Mouse (Mus musculus) mature B cell (primary cell): ENCODE data around the gene Iqsec3.

ENCODE experiments used
- in situ Hi-C: fragments of 300-500 bp; cut with MboI; formaldehyde crosslinking; loops from 2 replicates; pipeline ENCODE4 v1.14.3; 2019

Iqsec3 gene

DNA sequence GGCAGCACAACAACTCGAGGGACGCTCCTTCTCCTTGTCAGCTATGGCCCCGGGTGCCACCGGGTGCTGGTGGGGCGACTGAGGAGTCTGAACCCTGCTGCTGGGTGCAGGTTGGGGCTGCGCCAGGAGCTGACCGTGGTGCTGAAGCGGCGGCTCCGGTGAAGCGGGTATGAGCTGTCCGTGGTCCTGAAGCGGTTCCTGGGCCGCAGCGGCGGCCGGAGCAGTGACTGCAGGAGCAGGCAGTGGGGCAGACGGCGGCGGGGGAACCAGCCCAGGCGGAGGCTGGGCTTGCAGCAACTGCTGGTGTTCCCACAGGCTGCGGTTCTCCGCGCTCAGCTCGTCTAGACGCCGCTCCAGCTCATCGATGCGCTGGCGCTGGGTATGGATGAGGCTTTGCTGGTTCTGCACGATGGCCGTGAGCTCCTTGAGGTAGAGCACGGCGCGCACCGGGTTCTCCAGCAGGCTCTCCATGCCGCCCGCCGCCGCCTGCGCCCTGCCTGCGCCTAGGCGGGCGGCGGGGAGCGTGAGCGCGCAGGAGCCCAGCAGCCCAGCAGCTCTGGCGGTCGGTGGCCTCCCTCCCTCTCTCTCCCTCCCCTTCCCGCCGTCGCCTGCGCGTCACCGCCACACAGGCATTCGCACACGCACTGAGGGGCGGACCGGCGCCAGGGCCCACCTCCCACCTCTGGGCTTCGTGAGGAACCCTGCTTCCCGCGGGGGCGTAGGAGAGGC lies at the start of gene Iqsec3:
TSS of gene Iqsec3 (minus strand) at position 586 of the 729 bp plus-strand sequence.
- in situ Hi-C loops = no loop called here

DNA sequence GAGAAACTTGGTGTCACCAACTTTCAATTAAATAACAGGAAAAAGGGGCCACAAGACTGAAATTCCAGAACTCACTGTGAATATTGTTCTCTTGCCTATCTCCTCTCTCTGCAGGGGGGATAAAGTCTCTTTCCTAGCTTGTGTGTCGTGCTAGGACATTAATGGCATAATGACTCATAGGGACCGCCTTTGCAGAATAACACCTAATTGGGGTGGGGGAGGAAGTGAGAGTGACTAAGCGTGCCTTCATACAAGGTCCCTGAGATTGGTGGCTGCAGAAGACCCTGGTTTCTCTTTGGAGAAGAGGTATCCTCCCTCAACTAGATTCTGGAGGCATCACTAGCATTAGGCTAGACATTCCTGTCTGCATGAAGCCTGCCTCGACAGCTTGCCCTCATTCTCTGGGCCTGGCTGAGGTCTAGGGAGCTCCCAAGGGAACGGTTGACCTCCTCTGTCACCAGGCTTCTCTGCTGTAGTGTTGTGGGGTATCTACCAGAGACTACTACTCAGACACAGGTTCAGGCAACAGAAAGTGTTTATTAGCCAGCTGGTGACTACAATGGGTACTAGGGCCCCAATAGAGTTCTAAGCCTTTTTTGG lies 48.7 kb upstream of the Iqsec3 start:
- in situ Hi-C loops = no loop called here

DNA sequence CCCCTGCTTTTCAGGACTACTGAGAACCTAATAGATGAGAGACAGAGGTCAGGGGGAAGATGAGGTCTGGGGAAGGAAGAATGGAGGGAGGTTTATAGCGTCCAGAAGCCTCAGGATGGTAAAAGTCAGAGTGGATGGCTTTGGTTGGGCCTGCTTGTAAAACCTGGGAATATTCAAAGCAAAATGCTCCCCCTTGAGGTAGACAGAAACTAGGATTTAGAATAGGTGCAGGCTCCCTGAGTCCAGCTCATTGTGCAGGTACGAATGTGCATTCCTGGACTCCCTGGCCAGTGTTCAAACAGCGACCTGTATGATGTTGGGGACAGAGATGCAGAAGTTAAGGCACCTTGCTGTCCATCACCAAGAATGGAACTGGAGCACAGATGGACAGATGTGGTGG lies 47.6 kb upstream of the Iqsec3 start:
- in situ Hi-C loops = no loop called here

DNA sequence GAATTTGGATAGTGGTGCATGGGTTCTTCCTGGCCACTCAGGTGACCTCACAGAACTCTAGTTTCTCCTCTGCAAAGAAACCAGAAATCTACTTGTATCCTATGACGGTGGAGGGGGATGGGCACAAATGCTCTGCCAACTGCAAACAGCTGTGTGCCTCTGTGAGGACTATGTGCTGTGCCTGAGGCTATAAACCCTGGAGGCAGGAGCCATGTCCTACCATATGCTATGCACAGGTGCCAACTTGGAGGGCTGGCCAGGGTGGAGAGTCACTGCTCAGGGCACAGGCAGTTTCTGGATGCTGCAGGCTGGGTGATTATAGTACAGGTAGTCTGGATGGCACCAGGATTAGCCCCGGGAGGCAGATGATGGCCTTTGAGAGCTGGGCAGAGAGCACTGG lies 46.4 kb upstream of the Iqsec3 start:
- in situ Hi-C loops = no loop called here

DNA sequence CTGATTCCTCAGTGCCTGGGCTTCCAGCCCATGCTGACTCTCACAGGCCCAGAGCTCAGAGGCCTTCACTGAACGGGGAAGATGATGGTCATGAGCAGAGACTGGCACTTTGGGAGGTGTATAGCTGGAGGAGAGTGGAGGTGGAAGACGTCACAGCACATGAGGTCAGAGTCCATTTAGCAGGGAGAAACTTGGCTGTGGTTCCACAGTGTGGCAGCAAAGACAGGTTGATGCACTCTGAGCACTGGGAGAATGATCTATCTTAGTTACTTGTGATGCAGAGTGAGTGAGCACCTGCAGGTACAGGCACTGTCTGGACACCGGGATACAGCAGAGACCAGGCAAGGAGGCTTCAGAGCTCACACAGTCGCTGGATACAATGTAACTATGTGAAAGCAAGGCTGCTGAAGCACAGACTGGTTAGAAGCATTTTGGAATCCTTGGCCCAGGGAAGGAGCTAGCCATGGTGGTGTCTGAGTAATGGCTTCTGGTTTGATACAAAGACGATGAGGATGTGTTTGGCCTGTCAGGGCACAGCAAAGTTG lies 45.9 kb upstream of the Iqsec3 start:
- in situ Hi-C loops = no loop called here

DNA sequence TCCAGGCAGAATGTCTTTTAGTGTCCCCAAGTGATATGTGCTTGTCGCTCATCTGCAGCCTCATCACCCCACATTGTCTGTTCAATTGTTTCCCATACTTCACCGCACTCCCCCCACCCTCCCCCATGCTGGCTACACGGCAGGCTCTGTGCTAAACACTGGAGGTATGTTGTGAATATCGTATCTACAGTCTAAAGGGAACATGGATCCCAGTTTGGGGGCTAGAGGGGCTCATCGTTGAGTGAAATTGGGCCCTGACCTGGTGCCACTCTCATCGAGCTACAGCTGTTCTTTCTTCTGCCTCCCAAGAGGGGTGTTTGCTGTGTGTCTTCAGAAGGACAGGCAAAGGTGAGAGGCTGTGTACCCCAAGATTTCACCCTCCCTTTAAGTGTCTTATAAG lies 44.2 kb upstream of the Iqsec3 start:
- in situ Hi-C loops = no loop called here

DNA sequence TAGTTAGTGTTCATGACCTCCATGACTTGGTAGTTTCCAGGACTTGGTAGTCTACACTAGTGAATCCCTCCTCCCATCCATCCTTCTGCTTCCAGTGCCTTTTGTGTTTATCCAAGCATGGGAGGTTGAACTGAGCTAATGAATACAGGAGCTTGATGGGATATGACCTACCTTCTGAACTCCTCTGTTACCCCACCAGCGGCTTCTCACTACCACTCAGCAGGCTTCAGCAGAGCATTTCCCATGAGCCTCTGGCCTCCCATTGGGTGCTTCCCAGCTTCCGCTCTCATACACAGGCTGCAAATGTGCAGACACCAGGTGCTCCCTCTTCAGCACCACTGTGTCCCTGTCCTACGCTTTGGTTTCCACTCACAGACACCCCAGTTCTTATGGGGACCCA lies 36.9 kb upstream of the Iqsec3 start:
- in situ Hi-C loops = no loop called here

DNA sequence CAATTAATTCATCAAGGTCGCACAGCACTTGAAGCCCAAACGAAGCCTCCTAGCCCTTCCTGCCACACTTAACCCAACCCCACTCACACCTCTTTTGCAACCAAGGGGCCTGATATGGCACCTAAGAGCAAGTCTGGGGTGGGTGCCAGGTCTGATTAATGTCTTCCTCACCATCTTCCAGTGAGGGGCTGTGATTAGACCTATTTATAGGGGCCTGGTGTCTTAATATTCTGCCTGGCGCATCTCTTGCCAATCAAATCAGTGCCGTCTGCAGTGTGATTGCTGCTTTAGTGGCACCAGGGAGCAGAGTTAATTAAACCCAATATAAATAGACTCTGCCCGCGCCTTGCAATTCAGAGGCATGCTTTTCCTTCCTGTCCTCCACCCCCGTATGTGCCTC lies 36.4 kb upstream of the Iqsec3 start:
- in situ Hi-C loops = no loop called here

DNA sequence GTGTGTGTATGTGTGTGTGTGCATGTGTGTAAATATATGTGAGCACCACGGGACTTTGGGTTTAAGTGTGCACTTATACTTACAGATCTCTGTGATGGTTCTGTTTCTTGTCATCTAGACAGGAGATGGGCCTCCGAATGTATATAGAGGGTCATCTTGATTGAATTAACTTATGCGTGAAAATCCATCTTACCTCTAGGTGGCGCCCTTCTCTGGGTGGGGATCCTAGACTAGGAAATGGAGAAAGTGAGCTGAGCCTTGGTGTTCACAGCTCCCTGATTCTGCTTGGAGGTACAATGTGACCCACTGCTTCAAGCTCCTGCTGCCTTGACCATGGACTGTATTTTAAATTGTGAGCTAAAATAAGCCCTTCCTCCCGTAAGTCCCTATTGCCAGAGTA lies 34.8 kb upstream of the Iqsec3 start:
- in situ Hi-C loops = no loop called here

DNA sequence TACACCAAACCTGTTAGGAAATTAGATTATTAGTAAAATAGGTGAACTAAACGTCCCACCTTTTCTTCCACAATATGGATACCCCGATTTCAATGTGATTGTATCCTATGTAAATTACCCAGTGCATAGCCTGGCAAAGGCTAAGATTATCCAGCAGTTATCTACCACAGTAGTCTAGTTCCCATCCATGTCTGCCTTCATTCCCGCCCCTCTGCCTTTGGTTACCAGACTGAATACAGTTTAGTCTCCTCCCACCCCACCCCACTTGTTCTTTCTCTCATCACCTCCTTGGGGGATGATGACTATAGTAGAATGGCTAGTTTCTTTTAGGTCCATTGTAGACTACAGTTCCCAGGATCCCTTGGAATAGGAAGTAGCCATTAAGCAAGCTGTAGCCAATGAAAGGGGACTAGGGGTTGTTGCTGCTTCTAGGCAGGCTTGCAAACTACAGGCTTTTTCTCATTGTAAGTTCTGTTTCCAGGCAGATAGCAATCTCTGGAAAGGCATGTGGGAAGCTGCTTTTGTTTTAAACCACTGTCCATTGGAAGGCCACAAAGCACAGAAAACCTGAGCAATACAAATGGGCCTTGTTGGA lies 27.7 kb upstream of the Iqsec3 start:
- in situ Hi-C loops = no loop called here

DNA sequence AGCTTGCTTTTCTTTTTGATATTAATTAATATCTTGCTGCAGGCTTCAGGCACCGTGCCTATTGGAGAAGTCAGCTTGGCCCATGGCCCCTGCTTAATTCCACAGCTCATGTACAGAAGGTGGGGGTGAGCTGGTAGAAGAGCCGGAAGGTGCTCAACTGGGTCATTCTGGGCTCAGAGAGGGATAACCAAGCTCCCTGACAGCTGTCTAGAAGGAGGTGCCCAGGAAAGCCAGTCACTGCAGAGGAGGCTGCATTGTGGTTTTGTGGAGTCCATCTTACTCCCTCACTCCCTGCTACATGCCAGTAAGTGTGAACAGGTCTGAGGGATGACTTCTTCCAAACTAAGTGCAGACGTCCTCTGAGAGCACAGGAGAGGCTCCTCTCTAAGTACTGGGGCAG lies 26.4 kb upstream of the Iqsec3 start:
- in situ Hi-C loops = no loop called here

DNA sequence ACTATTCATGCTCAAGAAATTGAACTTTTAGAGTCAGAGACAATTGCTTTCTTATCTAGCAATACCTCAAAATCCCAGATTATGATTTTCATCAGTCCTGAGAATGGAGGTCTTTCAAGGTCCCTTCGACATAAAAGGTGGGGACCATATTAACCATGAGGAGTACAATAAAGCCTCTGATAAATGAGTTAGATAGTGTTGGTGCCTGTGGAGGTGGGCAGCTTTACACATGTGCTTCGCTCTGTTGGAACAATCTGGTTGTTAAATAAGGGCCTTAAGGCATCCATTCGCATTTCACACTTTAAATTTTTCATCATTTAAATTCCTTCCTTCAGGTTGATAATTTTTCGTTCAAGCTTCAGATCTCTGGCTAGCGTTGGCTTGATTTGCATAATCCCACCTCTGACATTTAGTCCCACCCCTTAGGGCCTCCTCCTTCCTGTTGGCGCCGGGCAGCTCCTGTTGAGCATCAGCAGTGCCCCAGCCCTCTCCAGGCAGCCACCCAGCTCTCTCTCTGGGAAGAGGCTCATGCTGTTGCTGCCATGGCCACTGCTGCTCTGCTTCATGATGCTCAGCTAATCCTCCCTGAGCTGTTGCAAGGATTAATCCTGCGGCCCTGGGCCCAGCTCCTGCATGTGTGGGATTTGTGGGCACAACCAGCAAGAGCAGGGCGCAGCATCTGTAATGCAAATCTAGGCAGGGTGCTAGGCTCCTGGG lies 25.5 kb upstream of the Iqsec3 start:
- in situ Hi-C loops = no loop called here

DNA sequence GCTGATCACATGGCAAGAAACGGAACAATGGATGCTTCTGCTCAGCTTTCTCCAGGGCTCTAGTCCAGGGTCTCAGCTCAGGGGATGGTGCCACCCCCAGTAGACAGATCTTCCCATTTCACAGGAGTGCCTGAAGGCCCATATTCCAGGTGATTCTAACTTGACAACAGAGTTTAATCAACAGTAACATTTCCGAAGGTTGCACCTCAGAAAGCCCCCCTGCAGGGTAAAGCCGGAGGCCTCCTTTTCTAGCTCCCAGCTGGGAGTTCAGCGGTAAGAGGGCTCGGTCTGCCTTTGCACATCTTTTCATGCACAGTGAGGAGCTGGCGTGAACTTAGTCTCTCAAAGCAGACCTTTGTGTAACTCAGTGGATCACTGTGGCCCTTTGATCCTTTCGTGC lies 22.1 kb upstream of the Iqsec3 start:
- in situ Hi-C loops = no loop called here

DNA sequence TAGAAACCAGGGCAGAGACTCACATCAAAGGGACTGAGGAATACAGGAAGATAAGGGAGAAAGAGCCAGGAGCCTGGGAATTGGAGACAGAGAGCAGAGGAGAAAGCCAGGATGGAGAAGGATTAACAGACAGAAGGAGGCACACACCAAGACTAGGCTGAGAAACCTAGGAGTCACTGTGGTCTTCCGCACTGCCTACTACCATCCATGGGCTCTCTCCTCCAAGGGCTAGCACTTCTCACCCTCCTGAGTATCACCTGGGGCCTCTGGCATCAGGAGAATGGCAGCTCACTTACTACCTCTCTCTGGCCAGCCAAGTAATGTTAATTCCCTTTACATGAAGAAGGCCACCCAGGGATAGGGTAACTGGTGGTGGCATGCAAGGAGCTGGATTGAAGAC lies 21.5 kb upstream of the Iqsec3 start:
- in situ Hi-C loops = no loop called here

DNA sequence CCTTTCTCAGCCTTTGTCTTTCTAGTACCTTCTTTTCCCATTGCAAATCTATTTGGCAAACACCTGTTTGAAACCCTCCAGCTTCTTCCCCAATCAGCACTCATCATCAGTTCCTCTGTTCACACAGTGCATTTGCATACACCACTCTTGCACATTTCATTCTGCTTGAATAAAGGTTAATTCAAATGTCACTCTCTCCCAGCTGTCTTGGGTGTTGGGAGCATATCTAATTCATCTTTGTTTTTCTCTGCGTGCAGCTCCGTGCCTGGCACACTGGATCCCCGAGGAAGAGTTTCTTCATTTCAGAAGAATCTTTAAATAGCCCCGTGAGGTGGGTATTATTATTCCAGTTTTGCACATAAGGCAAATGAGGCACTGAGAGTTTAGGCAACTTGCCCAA lies 20.8 kb upstream of the Iqsec3 start:
- in situ Hi-C loops = no loop called here

DNA sequence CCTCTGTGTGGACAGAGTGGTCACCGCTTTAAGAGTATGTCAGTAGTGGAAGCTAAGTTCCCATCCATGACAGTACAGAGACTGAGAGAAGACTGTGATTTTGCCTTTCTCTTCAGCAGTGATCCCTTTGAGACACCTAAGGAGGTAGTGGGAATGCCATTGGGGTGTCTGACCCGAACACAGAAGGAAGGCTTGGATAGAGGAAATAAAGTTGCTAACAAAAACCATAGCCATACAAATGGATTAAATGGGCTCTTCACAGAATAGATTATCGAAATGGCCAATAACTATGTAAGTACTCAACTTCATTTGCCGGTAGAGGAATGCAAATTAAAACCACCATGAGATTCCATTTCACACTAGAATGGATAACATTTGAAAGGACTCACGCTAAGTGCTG lies 17.9 kb upstream of the Iqsec3 start:
- in situ Hi-C loops = no loop called here

DNA sequence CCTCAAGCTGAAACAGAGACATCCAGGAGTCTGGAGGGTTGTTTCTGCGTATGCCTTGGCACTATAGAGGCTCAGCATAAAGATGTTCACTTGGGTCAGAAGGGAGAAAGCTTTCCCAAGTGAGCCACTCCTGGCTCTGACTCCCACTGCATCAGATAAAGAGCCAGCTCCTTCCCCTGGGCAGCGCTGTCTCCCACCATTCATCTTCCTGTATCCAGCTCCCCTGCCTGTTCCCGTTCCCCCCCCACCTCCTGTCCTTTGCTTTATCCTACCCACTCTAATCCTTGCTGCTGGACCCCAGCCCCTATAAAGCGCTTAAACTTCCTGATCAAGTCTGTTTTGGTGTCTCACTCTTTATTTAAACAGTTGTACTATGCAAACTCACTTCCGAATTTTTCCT lies 1.2 kb downstream of the Iqsec3 start:
- in situ Hi-C loops = no loop called here

DNA sequence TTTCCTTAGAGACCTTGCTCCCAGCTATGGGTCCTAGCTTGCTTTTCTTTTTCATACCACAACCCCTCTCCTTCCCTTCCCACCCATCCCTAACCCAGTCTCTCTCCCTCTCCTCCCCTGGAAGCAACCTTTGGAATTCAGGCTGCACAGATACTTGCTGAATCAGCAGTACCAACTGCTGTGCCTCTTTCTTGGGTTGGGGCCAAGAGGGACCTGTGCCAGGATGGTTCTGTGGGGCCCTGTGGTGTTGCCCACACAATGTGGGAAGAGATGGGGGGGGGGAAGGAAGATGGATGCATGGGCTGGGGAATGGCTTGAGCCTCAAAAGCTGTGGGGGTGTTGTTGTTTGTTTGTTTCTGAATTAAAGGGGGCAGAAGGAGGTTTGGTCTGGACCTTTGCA lies 5.2 kb downstream of the Iqsec3 start:
- in situ Hi-C loops = no loop called here

DNA sequence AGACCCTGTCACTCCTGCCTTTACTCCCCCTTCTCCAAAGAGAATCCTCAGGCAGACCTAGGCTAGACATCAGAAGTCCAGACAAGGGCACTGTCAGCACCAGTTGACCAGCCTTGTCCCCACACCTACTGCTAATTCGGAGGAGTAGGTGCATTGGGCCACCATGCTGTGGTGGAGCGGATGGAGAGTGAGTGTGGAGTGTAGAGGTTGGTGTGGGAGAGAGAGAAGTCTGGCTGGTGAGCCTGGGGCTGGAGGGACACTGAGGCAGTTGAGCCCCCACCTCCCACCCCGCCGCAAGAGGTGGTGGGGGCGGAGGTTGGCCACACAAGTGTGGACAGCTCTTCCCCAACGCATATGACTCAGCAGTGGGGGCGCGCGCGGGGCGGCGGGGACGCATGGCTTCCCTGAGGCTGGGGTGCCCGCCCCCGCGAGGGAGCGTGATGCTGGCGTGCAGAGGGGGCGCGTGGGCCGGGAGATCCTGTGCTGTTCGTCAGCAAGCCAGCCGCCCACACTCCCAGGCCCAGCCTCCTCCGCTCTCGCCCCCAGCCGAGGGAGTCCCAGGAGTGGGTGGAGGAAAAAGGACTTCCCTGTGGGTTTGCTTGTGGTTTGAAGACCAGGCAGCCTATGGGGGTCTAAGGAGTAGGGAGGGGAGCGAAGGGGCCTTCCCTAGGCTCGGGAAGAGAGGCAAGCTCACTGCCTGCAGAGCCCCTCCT lies 10.7 kb downstream of the Iqsec3 start:
- in situ Hi-C loops = no loop called here

DNA sequence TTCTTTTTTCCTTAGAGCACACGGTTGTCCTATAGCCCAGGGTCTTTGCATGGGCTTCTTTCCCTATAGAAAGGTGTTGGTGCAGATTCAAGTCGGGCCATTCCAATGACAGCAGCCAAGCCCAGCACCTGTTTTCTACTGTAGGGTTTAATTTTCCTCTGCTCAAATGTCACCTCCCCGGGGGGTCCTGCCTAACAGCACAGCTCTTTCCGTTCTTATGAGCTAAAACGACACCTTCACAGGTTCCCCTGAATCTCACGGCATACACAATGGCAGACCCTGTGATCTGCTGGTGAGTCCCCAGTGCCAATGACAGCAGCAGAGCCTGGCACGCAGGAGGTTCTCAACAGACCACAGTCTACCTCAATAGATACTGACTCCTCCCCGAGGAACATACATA lies 16.1 kb downstream of the Iqsec3 start:
- in situ Hi-C loops = no loop called here

DNA sequence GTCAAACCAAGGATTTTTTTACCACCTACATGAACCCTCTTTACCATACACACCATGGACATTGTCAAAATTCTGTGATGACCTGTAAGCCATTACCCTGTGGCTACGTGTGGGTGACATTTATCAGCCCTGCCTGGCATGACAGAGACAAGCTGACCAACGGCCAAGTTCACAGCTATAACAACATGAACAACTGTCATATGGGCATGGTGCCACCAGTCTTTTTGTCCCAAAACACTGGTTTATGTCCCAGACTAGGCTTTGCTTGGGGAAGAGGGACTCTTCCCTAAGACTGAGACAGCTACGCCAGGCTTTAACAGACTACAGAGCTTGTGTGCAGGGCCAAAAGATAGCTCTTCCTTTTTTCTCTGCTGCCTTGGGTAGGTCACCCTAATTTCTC lies 16.8 kb downstream of the Iqsec3 start:
- in situ Hi-C loops = no loop called here
